Mouse (Mus musculus): Measurements from ENCODE around the gene Prss1. TPM values are rescaled to one million over a fixed set of nuclear protein-coding genes. Genes with fewer than 3 reads are reported as not detected.
"Not testable (repeated sequence)": the region's sequence is repeated elsewhere in the genome, so short reads cannot be mapped to it uniquely, and the experiment has no call there.

The Prss1 gene
- not detected in 2 replicates for total RNA-seq (2017)

DNA sequence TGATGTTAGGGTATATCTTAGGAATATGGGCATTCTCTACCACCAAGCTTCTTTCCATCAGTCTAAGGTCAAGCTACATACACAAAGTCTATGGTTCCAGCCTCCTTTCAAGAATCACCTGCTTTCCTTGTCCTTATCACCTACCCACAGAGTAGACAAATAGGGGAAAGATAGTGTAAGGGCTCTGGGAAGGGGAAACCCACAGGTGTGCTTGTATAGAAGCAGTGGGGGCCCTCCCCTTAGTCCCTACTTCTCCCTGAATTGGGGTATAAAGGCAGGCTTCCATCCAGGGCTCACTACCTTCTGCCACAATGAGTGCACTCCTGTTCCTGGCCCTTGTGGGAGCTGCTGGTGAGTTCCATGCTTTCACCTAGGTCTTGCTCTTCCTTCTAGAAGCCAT lies at the start of gene Prss1:
TSS of gene Prss1 (plus strand) at position 301 of the 400 bp plus-strand sequence.
- ATAC-seq (ENCODE audit: extremely low read depth, insufficient number of reproducible peaks, low FRiP score, poor library complexity, severe bottlenecking), result not testable (repeated sequence)

GRCm38 (mm10) chr6:41442261-41442660 lies 16.5 kb upstream of the Prss1 start:
- not testable (repeated sequence) for ATAC-seq (ENCODE audit: extremely low read depth, insufficient number of reproducible peaks, low FRiP score, poor library complexity, severe bottlenecking)

DNA sequence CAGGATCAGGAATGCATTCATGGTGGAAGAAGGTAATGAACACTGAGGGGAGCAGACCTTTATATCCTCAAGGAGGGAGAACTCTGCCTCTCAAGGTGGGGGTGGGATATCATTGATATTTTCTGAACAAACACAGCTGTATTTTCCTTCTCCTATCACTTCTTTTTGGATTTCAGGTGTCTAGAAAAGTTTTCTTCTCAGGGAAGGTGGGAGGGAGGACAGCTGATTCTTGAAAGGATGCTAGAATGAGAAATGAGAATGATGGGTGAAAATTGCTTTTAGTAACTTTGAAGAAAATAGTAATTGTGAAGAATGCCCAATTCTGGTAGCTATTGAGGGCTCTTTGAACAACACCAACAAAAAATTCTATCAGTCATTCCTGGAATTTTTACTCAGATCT lies 12.7 kb upstream of the Prss1 start, which contains the start of gene Gm10334:
TSS of gene Gm10334 (minus strand) at position 101 of the 400 bp plus-strand sequence.
- ATAC-seq (ENCODE audit: extremely low read depth, insufficient number of reproducible peaks, low FRiP score, poor library complexity, severe bottlenecking), result not testable (repeated sequence)

DNA sequence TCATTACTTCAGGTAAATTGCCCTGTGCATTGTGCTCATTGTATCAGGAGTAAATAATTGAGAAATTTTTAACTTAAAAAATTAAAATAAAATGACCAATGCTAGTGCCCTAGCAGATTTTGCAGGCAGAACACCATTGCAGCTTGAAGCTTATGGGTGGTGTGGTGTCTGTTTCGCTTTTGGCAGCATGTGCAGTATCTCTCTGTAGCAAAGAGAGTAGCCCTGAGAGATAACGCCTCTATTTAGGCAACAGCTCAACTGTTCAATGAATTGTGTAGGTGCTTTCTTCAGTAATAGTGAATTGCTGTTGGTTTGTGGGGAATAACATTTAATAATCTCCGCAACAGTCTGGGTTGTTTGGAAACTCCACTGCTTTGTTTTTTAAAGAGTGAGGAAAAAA lies 40.6 kb downstream of the Prss1 start:
- ATAC-seq (ENCODE audit: extremely low read depth, insufficient number of reproducible peaks, low FRiP score, poor library complexity, severe bottlenecking), result no peak

- ATAC-seq (ENCODE audit: extremely low read depth, insufficient number of reproducible peaks, low FRiP score, poor library complexity, severe bottlenecking), result no peak
Measured at GRCm38 (mm10) chr6:41504915-41505314, 46.2 kb downstream of the Prss1 start.

- no peak for ATAC-seq (ENCODE audit: extremely low read depth, insufficient number of reproducible peaks, low FRiP score, poor library complexity, severe bottlenecking)
Measured at GRCm38 (mm10) chr6:41505323-41505722, 46.6 kb downstream of the Prss1 start.

Other genes with a start within 250 kb of the Prss1 start
- not detected in 2 replicates for gene Try4, start 156.7 kb upstream of the Prss1 start, total RNA-seq (2017)
- gene Try5, start 142.1 kb upstream of the Prss1 start, total RNA-seq (2017), result not detected in 2 replicates
- gene Try10, start 104.8 kb upstream of the Prss1 start, total RNA-seq (2017), result not detected in 2 replicates
- gene Prss3, start 81.3 kb upstream of the Prss1 start, total RNA-seq (2017), result not detected in 2 replicates
- gene Gm5771, start 66.6 kb upstream of the Prss1 start, total RNA-seq (2017), result not detected in 2 replicates
- gene Gm10334, start 12.8 kb upstream of the Prss1 start, total RNA-seq (2017), result not detected in 2 replicates
- not detected in 2 replicates for gene Prss2, start 62.9 kb downstream of the Prss1 start, total RNA-seq (2017)
- 1.1 and 3.0 TPM in 2 replicates for gene Ephb6, start 146.6 kb downstream of the Prss1 start, total RNA-seq (2017)
- not detected in 2 replicates for gene Trpv6, start 177.5 kb downstream of the Prss1 start, total RNA-seq (2017)
- not detected in 2 replicates for gene Trpv5, start 221.8 kb downstream of the Prss1 start, total RNA-seq (2017)
- not detected in 2 replicates for gene Llcfc1, start 225.5 kb downstream of the Prss1 start, total RNA-seq (2017)
- 0.47 and 1.5 TPM in 2 replicates for gene Kel, start 245.4 kb downstream of the Prss1 start, total RNA-seq (2017)

Data from neutrophil, adult 5-6 weeks (primary cell).